Mouse (Mus musculus): Measurements from ENCODE around the gene Fbxo28. TPM values are rescaled to one million over a fixed set of nuclear protein-coding genes. Genes with fewer than 3 reads are reported as not detected.
A peak's percentile ranks its signal among the peaks of the same experiment; 100 is the strongest.

Fbxo28 gene
- polyA plus RNA-seq, 1 experiment, result 13.9 TPM

GRCm38 (mm10) chr1:182288601-182289000 is 52.8 kb downstream of the Fbxo28 start:
- DNase-seq (ENCODE audit: low spot score), result no peak

GRCm38 (mm10) chr1:182287781-182288180 is 53.6 kb downstream of the Fbxo28 start:
- DNase-seq (ENCODE audit: low spot score), result no peak

- no peak for DNase-seq (ENCODE audit: low spot score)
Measured at GRCm38 (mm10) chr1:182284795-182285194, 56.6 kb downstream of the Fbxo28 start.

- no peak for DNase-seq (ENCODE audit: low spot score)
Measured at GRCm38 (mm10) chr1:182283231-182283630, 58.2 kb downstream of the Fbxo28 start.

- DNase-seq (ENCODE audit: low spot score), result peak; percentile 91
Measured at GRCm38 (mm10) chr1:182282091-182283075, 59.0 kb downstream of the Fbxo28 start, which contains the start of gene Degs1. Gene Degs1, minus strand, starts transcription at chr1:182282804.

- no peak for DNase-seq (ENCODE audit: low spot score)
Measured at GRCm38 (mm10) chr1:182281251-182281711, 60.1 kb downstream of the Fbxo28 start.

- DNase-seq (ENCODE audit: low spot score), result no peak
Measured at GRCm38 (mm10) chr1:182280577-182280976, 60.9 kb downstream of the Fbxo28 start.

- DNase-seq (ENCODE audit: low spot score), result no peak
Measured at GRCm38 (mm10) chr1:182280046-182280445, 61.4 kb downstream of the Fbxo28 start.

- no peak for DNase-seq (ENCODE audit: low spot score)
Measured at GRCm38 (mm10) chr1:182279436-182279835, 62.0 kb downstream of the Fbxo28 start.

- DNase-seq (ENCODE audit: low spot score), result no peak
Measured at GRCm38 (mm10) chr1:182275109-182275508, 66.3 kb downstream of the Fbxo28 start.

- DNase-seq (ENCODE audit: low spot score), result no peak
Measured at GRCm38 (mm10) chr1:182271632-182272031, 69.8 kb downstream of the Fbxo28 start.

- no peak for DNase-seq (ENCODE audit: low spot score)
Measured at GRCm38 (mm10) chr1:182271130-182271529, 70.3 kb downstream of the Fbxo28 start.

GRCm38 (mm10) chr1:182268317-182268716 is 73.1 kb downstream of the Fbxo28 start:
- no peak for DNase-seq (ENCODE audit: low spot score)

- DNase-seq (ENCODE audit: low spot score), result no peak
Measured at GRCm38 (mm10) chr1:182266028-182266525, 75.4 kb downstream of the Fbxo28 start.

Other genes starting within 250 kb of the Fbxo28 start
- 78.6 and 81.2 TPM in 2 replicates for gene Srp9, start 216.9 kb downstream of the Fbxo28 start, polyA plus RNA-seq (2012; rRNA removed)
- not detected in 2 replicates for gene Vmn1r1, start 177.1 kb downstream of the Fbxo28 start, polyA plus RNA-seq (2012; rRNA removed)
- 71.9 and 84.2 TPM in 2 replicates for gene Degs1, start 58.8 kb downstream of the Fbxo28 start, polyA plus RNA-seq (2012; rRNA removed)
- 8.4 and 12.0 TPM in 2 replicates for gene Trp53bp2, start 67.5 kb upstream of the Fbxo28 start, polyA plus RNA-seq (2012; rRNA removed)
- 98.2 and 103 TPM in 2 replicates for gene Capn2, start 176.0 kb upstream of the Fbxo28 start, polyA plus RNA-seq (2012; rRNA removed)
- 0.07 and 0.09 TPM in 2 replicates for gene Capn8, start 223.4 kb upstream of the Fbxo28 start, polyA plus RNA-seq (2012; rRNA removed)

Data from urinary bladder, adult 2 months (tissue).